Mouse (Mus musculus) thymus, postnatal 25 days (tissue): ENCODE measurements around the gene P2rx4.

Experiments used
- DNase-seq: peaks from one replicate; pipeline ENCODE4 v3.0.0; 2022

Gene P2rx4

DNA sequence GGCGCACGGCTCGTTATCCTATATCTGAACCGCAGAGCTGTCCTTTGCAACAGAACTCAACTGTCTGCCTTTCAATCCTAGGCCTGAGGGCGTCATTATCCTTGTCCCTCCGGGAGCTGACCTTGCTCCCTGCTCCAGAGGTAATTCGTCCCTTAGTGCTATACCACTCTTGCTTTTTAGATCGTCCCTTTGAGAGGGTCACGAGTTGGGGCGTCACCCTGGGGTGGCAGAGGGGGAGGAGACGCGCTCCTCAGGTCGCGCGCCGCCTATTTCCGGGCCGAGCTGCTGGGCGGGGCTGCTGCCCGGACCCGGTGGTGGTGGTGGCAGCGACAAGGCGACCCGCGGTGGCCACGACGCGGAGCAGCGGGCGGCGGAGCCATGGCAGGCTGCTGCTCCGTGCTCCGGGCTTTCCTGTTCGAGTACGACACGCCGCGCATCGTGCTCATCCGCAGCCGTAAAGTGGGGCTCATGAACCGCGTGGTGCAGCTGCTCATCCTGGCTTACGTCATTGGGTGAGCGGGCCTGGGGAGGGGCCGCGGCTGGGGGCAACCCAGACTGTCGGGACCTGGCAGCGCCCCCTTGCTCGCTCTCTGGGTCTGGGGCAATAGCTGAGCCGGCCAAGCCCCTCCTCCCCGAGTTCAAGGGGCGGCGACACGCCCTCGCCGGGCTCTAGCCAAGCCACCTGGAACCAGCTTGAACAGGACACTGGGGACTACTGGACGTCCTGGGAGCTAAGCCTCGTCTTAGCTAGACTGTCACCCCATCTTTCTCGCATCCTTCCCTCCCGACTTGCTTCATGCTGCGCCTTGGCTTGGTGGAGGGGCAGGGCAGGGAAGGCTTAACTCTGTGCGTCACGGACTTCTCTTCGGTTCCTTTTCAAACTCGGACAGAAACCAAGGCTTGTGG, at the start of gene P2rx4:
TSS of gene P2rx4 (plus strand) at position 269 of the 906 bp plus-strand sequence.
- peak; percentile 87 for DNase-seq

DNA sequence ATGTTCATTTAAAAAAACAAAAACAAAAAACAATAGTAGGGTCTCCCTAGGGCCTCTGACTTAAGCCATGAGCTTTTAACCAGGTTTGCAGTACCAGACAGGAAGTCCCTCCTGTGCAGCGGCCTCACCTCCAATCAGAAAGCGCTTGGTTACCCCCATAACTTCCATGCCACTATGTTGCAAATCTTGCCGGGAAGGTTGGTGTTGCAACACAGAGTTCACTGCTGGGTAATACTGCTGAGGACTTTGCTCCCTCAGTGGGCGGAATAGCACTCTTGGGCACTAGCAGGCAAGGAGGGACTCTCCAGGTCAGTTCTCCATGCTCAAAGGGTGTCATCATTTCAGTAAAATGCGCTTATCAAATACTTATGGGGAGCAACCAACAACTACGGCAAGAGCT, 44.8 kb upstream of the P2rx4 start:
- DNase-seq: no peak

- no peak for DNase-seq
These were observed 42.3 kb upstream of the P2rx4 start for GRCm38 (mm10) chr5:122665036-122665435.

DNA sequence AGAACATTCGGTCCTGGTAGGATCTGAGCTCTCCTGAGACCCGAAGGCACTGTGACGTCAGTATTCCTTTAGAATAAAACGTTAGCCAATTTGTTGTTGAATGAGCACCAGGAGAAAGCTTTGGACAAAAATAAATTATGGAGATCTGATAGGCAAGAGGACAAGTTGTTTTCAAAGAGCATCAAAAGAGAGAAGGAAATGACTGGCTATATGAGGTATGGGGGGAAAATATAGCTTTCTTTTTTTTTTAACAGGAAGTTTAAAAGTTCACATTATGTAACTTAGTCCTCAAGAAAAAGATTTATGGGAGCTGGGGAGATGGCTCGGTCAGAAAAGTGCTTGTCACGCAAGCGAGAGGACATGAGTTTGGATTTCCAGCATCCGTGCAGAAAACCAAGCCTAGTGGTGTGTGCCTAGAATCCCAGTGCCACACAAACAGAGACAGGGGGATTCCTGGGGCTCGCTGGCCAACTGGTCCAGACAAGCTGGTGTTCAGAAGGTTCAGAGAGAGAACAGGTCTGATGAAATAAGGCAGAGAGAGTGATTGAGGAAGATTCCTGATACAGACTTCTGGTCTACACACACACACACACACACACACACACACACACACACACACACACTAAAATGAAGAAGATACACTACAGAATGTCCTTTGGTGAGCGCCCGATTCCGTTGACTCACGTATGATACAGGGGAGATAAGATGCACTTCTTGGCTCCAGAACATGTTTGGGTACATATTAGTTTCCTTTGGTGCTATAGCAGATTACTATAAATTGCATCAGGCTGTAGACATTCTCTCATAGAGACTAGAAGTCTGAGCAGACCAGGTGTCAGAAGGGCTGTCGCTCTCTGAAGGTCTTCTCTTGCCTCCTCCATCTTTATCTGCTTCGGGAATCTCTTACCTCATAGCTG, 38.1 kb upstream of the P2rx4 start:
- DNase-seq: no peak

- DNase-seq: peak; percentile 54
These were observed 35.7 kb upstream of the P2rx4 start for GRCm38 (mm10) chr5:122671641-122672040.

DNA sequence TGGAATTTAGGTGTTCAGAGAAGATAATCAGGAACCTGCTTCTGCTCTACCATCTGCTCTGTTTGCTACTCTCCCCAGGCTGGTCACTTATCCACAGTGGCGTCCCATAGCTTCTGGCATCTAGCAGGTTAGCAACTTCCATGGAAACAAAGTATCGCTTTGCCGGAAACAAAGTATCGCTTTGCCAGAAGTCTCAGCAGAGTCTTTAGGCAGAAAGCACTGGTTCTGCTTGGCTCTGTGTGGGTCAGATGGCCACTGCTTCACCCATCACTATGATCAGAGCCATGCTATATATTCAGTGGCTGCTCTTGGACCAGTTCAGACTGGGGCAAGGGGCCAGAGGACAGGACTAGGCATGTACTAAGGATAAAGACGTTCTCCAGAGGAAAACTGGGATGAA, 35.0 kb upstream of the P2rx4 start:
- DNase-seq: no peak

DNA sequence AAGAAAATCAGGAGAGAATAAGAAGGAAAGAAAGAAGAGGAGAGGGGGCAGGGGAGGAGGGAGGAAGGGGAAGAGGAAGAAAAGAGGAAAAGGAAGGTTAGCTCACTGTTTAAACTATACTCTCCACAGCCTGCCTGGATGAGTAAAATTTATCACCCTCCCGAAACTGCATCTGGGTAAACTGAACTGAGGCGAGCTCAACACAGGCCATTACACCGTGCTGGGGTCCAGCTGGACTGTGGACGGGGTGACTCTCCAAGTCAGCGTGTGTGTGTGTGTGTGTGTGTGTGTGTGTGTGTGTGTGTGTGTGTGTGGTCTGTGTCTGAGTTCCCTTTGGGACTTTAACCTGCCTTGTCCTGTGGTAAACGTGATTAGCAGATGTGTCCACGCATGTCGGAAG, 31.3 kb upstream of the P2rx4 start:
- no peak for DNase-seq

DNA sequence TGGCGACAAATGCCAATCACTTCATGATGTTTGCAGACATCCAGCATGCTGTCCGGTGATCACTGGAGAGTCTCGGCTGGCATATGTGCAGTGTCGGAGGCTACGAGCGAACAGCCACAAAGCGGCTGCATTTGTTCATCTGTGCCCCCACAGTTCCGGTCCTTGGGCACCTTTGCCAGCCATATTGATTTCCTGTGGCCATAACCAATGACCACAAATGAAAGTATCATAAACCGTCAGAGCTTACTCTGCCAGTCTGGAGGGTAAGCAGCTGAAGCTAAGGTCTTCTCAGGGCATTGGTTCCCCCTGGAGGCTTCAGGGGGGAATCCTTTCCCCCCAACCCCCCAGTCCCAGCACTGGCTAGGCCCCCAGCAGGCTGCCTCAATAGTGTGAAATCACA, 29.4 kb upstream of the P2rx4 start:
- DNase-seq: no peak

- DNase-seq: no peak
These were observed 27.5 kb upstream of the P2rx4 start for GRCm38 (mm10) chr5:122679881-122680280.

DNA sequence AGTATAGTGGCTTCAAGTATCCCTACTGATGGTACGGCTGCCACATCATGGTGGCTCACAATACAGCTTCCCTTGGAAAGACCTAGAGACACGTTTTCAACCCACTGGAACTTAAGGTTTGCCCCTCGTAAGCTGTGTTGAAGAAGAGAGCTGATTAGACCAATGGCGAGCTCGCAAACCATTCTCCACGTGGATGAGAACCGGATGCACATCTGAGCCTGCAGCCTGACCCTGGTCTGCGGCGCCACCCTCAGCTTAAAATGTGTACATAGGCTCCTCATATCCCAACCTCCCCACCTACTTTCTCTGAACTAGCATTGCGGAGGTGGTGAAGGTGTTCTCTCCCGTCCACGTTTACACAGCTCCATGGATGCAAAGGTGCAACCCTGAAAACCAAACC, 26.1 kb upstream of the P2rx4 start:
- DNase-seq: no peak

GRCm38 (mm10) chr5:122683926-122684325, 23.4 kb upstream of the P2rx4 start:
- no peak for DNase-seq

DNA sequence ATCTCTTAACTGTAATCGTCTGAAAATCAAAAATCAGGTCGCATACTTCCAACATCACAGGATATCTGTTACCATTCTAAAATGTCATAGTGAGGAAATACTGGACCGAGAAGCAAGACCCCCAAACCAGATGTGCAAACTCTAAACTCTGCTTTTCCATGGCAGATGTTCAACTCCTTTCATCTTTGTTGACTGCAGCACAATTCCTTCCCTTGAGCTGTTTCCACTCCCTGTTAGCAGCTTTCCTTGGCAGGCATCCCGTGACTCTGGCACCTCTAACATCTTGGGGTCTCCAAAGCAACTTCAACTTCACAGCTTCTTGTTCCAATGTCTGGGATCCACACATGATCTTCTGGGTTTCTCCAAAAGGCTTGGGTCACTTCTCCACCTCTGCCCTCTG, 20.0 kb upstream of the P2rx4 start:
- no peak for DNase-seq

- no peak for DNase-seq
These were observed 18.2 kb upstream of the P2rx4 start for GRCm38 (mm10) chr5:122689153-122689552.

DNA sequence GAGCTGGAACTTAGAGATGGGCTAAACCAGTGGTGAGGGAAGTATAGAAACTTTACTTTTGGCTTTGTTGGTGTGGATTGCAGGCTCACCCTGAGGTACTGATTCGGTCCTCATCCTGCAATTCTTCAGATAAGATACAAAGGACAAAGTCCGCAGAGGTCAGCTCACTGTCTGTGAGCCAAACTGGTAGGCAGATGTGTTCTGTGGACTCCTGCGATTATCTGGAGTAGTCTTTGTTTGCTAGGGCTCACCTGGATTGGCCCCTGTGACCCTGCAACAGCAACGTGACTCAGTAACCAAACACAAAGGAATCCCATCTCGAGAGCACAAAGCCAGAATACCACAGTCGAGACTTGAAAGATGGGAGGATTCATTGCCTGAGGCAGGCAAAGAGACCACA, 16.9 kb upstream of the P2rx4 start:
- DNase-seq: no peak

DNA sequence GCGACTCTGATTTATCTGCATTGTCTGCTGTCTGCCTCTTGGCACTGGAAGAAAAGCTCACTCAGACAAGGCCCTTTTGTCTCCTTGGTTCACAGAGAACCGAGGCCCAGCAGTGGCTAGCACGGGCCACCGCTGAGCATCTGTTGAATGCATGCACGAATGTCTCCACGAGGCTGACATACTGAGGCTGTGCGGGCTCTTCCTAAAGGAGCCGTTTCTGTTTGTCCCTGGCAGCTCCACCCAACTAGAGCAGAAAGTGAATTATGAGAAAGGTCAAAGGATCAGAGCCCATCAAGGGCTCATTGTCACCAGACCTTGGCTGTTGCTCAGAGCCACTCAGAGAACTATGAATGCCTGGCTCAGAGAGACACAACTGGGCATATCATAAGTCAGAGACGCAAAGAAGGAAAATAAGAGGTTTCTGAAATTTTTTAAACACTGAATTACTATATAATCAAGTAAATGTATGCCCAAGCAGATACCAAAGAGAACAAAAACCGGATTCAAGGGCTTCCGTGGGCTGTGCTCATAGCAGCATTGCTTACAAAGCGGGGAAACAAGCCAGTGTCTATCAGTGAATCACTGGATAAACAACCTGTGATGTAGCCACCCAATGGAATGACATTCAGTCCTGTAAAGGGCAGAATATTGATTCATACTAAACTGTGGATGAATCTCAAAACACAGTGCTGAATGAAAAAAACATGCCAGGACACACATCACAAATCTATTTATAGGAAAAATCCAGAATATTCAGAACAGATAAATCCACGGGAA, 13.7 kb upstream of the P2rx4 start:
- DNase-seq: no peak

DNA sequence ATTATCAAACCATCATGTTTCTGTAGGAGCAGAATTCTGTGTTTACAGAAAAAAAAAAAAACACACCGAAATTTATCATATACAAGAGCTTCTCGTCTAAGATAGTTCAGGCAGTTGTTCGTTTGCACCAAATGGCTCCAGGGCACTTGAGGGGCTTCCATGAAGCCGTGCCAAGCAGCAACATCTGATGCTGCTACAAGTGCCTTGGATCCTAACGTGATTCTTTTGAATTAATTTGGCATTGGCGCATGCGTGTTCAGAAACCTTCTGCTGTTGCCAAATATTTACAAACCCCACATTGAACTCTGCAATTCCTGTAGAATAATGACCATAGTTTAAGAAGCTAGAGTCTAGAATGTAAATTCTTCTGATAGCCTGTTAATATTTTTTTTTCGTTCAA, 11.8 kb upstream of the P2rx4 start:
- no peak for DNase-seq

DNA sequence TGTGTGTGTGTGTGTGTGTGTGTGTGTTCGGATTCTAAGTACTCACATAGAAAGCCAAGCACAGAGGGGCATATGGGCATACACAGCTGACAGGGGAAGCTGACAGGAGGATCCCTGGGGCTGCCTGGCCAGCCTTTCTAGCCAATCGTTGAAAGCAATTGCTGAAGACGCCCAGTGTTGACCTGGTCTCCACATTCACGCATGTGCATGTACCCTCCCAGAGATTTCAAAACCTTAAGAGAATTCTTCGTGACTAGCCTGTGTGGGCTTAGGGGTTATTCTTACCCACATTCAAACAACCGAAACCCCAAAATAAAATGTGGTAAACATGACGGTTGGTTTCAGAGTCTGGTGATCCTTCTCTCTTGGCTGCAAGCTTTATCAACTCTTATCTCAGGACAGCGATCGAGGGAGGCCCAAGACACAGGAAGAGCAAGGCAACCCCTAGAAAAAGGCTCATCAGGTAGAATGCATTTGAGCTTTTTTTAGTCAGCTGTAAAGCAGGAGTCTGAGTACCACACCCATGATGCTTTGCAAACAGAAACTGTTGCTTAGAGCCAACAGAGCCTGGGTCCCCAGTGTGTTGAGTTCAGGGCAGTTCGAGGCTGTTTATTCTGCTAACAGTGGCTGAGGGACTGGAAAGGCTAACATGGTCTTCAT, 9.2 kb upstream of the P2rx4 start:
- peak; percentile 49 for DNase-seq

DNA sequence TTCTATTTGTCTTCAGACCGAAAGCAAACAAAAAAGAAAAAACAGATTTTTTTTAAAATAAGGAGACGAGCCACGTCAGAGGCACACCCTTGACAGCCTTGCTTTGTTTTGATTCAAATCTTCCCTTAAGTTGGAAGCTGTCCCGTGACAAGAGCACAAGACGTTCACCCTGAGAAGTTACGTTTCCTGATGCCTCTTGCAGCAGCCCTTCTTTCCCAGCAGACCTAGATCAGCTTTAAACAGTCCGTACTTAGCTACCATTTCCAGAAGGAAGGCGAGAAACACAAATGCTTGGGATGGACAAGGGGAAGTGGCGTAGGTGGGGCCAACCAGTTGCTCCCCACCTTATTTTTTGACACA, 8.7 kb upstream of the P2rx4 start:
- no peak for DNase-seq

- DNase-seq: no peak
These were observed 7.1 kb upstream of the P2rx4 start for GRCm38 (mm10) chr5:122700109-122700836.

DNA sequence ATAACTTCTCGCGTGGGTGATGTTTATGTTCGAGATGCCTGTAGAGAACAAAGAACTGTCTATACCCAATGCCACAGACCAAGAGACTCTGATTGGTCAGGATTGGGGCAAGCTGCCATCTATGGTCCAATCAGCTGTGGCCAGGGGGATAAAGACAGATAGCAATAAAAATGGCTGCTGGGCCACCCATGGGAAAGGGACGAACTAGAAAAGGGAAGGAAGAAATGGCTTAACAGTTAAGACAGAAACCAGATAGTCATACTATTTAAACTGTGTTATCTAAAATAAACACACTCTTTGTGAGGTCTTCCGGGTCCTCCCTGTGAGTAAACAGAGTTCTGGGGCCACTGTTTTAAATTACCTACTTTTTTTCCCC, 6.5 kb upstream of the P2rx4 start:
- DNase-seq: no peak

- no peak for DNase-seq
These were observed 5.2 kb upstream of the P2rx4 start for GRCm38 (mm10) chr5:122702156-122702555.

GRCm38 (mm10) chr5:122703574-122703973, 3.8 kb upstream of the P2rx4 start:
- DNase-seq: no peak
